Mouse (Mus musculus): ENCODE measurements at regions not wholly inside any gene's neighbourhood (a gene's known extent, or its start where the extent isn't known, plus 50 kb on each side); places are given as distances from the start of the nearest gene placed in this dataset.
"Not testable (repeated sequence)": the region's sequence is repeated elsewhere in the genome, so short reads cannot be mapped to it uniquely, and the experiment has no call there.

- Histone ChIP-seq H3K27me3 (no peaks in the 10 kb centered on the region), H3K9me3 (no peaks in the 10 kb centered on the region), H3K4me3 (replicated peaks) (no peak overlapping the region), H3K27ac (no peak overlapping the region), H3K36me3 (replicated peaks) (no peaks in the 10 kb centered on the region), H3K4me1 (no peaks in the 10 kb centered on the region), H3K9ac (no peak overlapping the region), H3K4me2 (no peak overlapping the region)
- WGBS, result 90% methylated on average over 19 of the region's 19 CpGs
- no peak for ATAC-seq (ENCODE audit: low FRiP score)
Observed at GRCm38 (mm10) chr2:108785161-108785957, 495.2 kb upstream of the Kif18a start.

- H3K27me3 ChIP-seq, result no peaks in the 10 kb centered on the region
- ATAC-seq (ENCODE audit: low FRiP score), result no peak
- H3K36me3 ChIP-seq (replicated peaks), result no peaks in the 10 kb centered on the region
- H3K4me3 ChIP-seq (replicated peaks), result no peak overlapping the region
- no peak overlapping the region for H3K9ac ChIP-seq
- no peak overlapping the region for H3K27ac ChIP-seq
- H3K4me1 ChIP-seq, result no peaks in the 10 kb centered on the region
- H3K9me3 ChIP-seq, result no peaks in the 10 kb centered on the region
- no peak overlapping the region for H3K4me2 ChIP-seq
- WGBS, result 90% methylated on average over 7 of the region's 7 CpGs
Observed at GRCm38 (mm10) chr2:108789166-108789565, 491.4 kb upstream of the Kif18a start.

- no peaks in the 10 kb centered on the region for H3K9me3 ChIP-seq
- no peak for ATAC-seq (ENCODE audit: low FRiP score)
- no peaks in the 10 kb centered on the region for H3K36me3 ChIP-seq (replicated peaks)
- H3K27ac ChIP-seq, result no peak overlapping the region
- no peak overlapping the region for H3K4me3 ChIP-seq (replicated peaks)
- no peak overlapping the region for H3K4me2 ChIP-seq
- WGBS, result 78% methylated on average over 2 of the region's 2 CpGs
- H3K9ac ChIP-seq, result no peak overlapping the region
- H3K27me3 ChIP-seq, result no peaks in the 10 kb centered on the region
- no peaks in the 10 kb centered on the region for H3K4me1 ChIP-seq
Observed at GRCm38 (mm10) chr2:108795145-108795544, 485.4 kb upstream of the Kif18a start.

GRCm38 (mm10) chr2:108796816-108797581 is 483.5 kb upstream of the Kif18a start:
- 94% methylated on average over 2 of the region's 2 CpGs for WGBS
- H3K4me2 ChIP-seq, result no peak overlapping the region
- H3K9me3 ChIP-seq, result no peaks in the 10 kb centered on the region
- no peaks in the 10 kb centered on the region for H3K4me1 ChIP-seq
- H3K36me3 ChIP-seq (replicated peaks), result no peaks in the 10 kb centered on the region
- no peak overlapping the region for H3K27ac ChIP-seq
- H3K9ac ChIP-seq, result no peak overlapping the region
- no peak for ATAC-seq (ENCODE audit: low FRiP score)
- no peaks in the 10 kb centered on the region for H3K27me3 ChIP-seq
- H3K4me3 ChIP-seq (replicated peaks), result no peak overlapping the region

GRCm38 (mm10) chr2:108812367-108812766 is 468.2 kb upstream of the Kif18a start:
- no peaks in the 10 kb centered on the region for H3K9me3 ChIP-seq
- ATAC-seq (ENCODE audit: low FRiP score), result no peak
- H3K4me1 ChIP-seq, result no peaks in the 10 kb centered on the region
- H3K4me3 ChIP-seq (replicated peaks), result no peak overlapping the region
- H3K4me2 ChIP-seq, result no peak overlapping the region
- H3K27ac ChIP-seq, result no peak overlapping the region
- H3K9ac ChIP-seq, result no peak overlapping the region
- H3K36me3 ChIP-seq (replicated peaks), result no peaks in the 10 kb centered on the region
- H3K27me3 ChIP-seq, result no peaks in the 10 kb centered on the region

GRCm38 (mm10) chr2:108813040-108813566 is 467.4 kb upstream of the Kif18a start:
- Histone ChIP-seq H3K27ac (no peak overlapping the region), H3K4me1 (no peaks in the 10 kb centered on the region), H3K36me3 (replicated peaks) (no peaks in the 10 kb centered on the region), H3K9me3 (no peaks in the 10 kb centered on the region), H3K27me3 (no peaks in the 10 kb centered on the region), H3K4me3 (replicated peaks) (no peak overlapping the region), H3K9ac (no peak overlapping the region), H3K4me2 (no peak overlapping the region)
- 69% methylated on average over 6 of the region's 6 CpGs for WGBS
- no peak for ATAC-seq (ENCODE audit: low FRiP score)

- H3K27me3 ChIP-seq, result no peaks in the 10 kb centered on the region
- no peak overlapping the region for H3K27ac ChIP-seq
- H3K9ac ChIP-seq, result no peak overlapping the region
- no peaks in the 10 kb centered on the region for H3K36me3 ChIP-seq (replicated peaks)
- no peak for ATAC-seq (ENCODE audit: low FRiP score)
- no peaks in the 10 kb centered on the region for H3K4me1 ChIP-seq
- no peak overlapping the region for H3K4me3 ChIP-seq (replicated peaks)
- no peaks in the 10 kb centered on the region for H3K9me3 ChIP-seq
- no peak overlapping the region for H3K4me2 ChIP-seq
Observed at GRCm38 (mm10) chr2:108816579-108816978, 464.0 kb upstream of the Kif18a start.

- Histone ChIP-seq H3K27ac (no peak overlapping the region), H3K9ac (no peak overlapping the region), H3K4me3 (replicated peaks) (no peak overlapping the region), H3K27me3 (no peaks in the 10 kb centered on the region), H3K9me3 (no peaks in the 10 kb centered on the region), H3K4me1 (peaks cover 18% of the 10 kb centered on the region), H3K4me2 (no peak overlapping the region), H3K36me3 (replicated peaks) (no peaks in the 10 kb centered on the region)
- no peak for ATAC-seq (ENCODE audit: low FRiP score)
Observed at GRCm38 (mm10) chr2:108824025-108824424, 456.5 kb upstream of the Kif18a start.

GRCm38 (mm10) chr2:108825981-108826380 is 454.6 kb upstream of the Kif18a start:
- 79% methylated on average over 5 of the region's 5 CpGs for WGBS
- no peaks in the 10 kb centered on the region for H3K9me3 ChIP-seq
- H3K27ac ChIP-seq, result no peak overlapping the region
- no peaks in the 10 kb centered on the region for H3K36me3 ChIP-seq (replicated peaks)
- H3K27me3 ChIP-seq, result no peaks in the 10 kb centered on the region
- ATAC-seq (ENCODE audit: low FRiP score), result no peak
- no peak overlapping the region for H3K4me3 ChIP-seq (replicated peaks)
- H3K9ac ChIP-seq, result no peak overlapping the region
- H3K4me2 ChIP-seq, result no peak overlapping the region
- H3K4me1 ChIP-seq, result peaks cover 18% of the 10 kb centered on the region

- H3K4me3 ChIP-seq (replicated peaks), result no peak overlapping the region
- no peaks in the 10 kb centered on the region for H3K27me3 ChIP-seq
- no peak overlapping the region for H3K9ac ChIP-seq
- H3K4me2 ChIP-seq, result peak overlapping the region; percentile 38
- H3K9me3 ChIP-seq, result no peaks in the 10 kb centered on the region
- ATAC-seq (ENCODE audit: low FRiP score), result peak; percentile 80
- peaks cover 18% of the 10 kb centered on the region for H3K4me1 ChIP-seq
- H3K27ac ChIP-seq, result no peak overlapping the region
- H3K36me3 ChIP-seq (replicated peaks), result no peaks in the 10 kb centered on the region
- 7% methylated on average over 12 of the region's 12 CpGs for WGBS
Observed at GRCm38 (mm10) chr2:108827106-108827838, 453.3 kb upstream of the Kif18a start.

GRCm38 (mm10) chr2:108827974-108828700 is 452.4 kb upstream of the Kif18a start:
- H3K4me2 ChIP-seq, result no peak overlapping the region
- H3K4me1 ChIP-seq, result peaks cover 18% of the 10 kb centered on the region
- ATAC-seq (ENCODE audit: low FRiP score), result no peak
- no peak overlapping the region for H3K27ac ChIP-seq
- H3K9me3 ChIP-seq, result no peaks in the 10 kb centered on the region
- no peaks in the 10 kb centered on the region for H3K27me3 ChIP-seq
- WGBS, result 35% methylated on average over 3 of the region's 3 CpGs
- H3K4me3 ChIP-seq (replicated peaks), result no peak overlapping the region
- H3K36me3 ChIP-seq (replicated peaks), result no peaks in the 10 kb centered on the region
- H3K9ac ChIP-seq, result no peak overlapping the region

GRCm38 (mm10) chr2:108843855-108844254 is 436.7 kb upstream of the Kif18a start:
- not testable (repeated sequence) for H3K4me3 ChIP-seq (replicated peaks); ATAC-seq (ENCODE audit: low FRiP score); H3K36me3 ChIP-seq (replicated peaks); H3K4me2 ChIP-seq; H3K4me1 ChIP-seq; H3K27me3 ChIP-seq; H3K27ac ChIP-seq; H3K9me3 ChIP-seq; H3K9ac ChIP-seq
- WGBS, result 40% methylated on average over 2 of the region's 2 CpGs
